Mouse (Mus musculus) hindbrain, embryonic 12.5 days (tissue): ENCODE measurements around the gene Rnf6. TPM values are rescaled to one million over a fixed set of nuclear protein-coding genes. Genes with fewer than 3 reads are reported as not detected.

Source experiments
- ATAC-seq: fragments of 200-750 bp; cut with Nextera tagmentation; 2 replicates; pipeline ENCODE4 v1.8.0; 2017; ENCODE audit warnings: moderate TSS enrichment; ENCODE audit not compliant: low FRiP score
- H3K27ac ChIP-seq: fragments of 300-500 bp; sonication (generic); 2 replicates; pipeline ENCODE4 v1.5.1; 2016; ENCODE audit warnings: mild to moderate bottlenecking
- H3K27me3 ChIP-seq: fragments of 300-500 bp; sonication (generic); 2 replicates; pipeline ENCODE4 v1.6.1; 2016; ENCODE audit warnings: mild to moderate bottlenecking
- H3K36me3 ChIP-seq: fragments of 300-500 bp; sonication (generic); 2 replicates; pipeline ENCODE4 v1.6.1; 2016; ENCODE audit warnings: mild to moderate bottlenecking
- H3K4me1 ChIP-seq: fragments of 300-500 bp; sonication (generic); 2 replicates; pipeline ENCODE4 v1.6.1; 2016
- H3K4me2 ChIP-seq: fragments of 300-500 bp; sonication (generic); replicated peaks from 2 replicates; pipeline ENCODE4 v1.6.1; 2016; ENCODE audit warnings: mild to moderate bottlenecking
- H3K4me3 ChIP-seq: fragments of 300-500 bp; sonication (generic); 2 replicates; pipeline ENCODE4 v1.5.1; 2016; ENCODE audit warnings: mild to moderate bottlenecking
- H3K9ac ChIP-seq: fragments of 300-500 bp; sonication (generic); 2 replicates; pipeline ENCODE4 v1.6.1; 2016; ENCODE audit warnings: mild to moderate bottlenecking, moderate library complexity
- H3K9me3 ChIP-seq: fragments of 300-500 bp; sonication (generic); replicated peaks from 2 replicates; pipeline ENCODE4 v1.6.1; 2016; ENCODE audit warnings: mild to moderate bottlenecking
- WGBS: fragments of 180-500 bp; shearing (Covaris S2); methylation state at CpG from one replicate; pipeline ENCODE4 v1.1.7; 2016; 5-methylcytosine and 5-hydroxymethylcytosine counted together
- polyA plus RNA-seq: library from polyadenylated mRNA; unstranded; fragments of >200 nt; fragmentation: Nextera tagmentation; extraction: Ambion mirVana; gene quantifications from 2 replicates; pipeline ENCODE4 v1.2.1, GENCODE M21; 2016

Gene Rnf6
- polyA plus RNA-seq, 1 experiment from 2014 or later: 23.5 TPM

DNA sequence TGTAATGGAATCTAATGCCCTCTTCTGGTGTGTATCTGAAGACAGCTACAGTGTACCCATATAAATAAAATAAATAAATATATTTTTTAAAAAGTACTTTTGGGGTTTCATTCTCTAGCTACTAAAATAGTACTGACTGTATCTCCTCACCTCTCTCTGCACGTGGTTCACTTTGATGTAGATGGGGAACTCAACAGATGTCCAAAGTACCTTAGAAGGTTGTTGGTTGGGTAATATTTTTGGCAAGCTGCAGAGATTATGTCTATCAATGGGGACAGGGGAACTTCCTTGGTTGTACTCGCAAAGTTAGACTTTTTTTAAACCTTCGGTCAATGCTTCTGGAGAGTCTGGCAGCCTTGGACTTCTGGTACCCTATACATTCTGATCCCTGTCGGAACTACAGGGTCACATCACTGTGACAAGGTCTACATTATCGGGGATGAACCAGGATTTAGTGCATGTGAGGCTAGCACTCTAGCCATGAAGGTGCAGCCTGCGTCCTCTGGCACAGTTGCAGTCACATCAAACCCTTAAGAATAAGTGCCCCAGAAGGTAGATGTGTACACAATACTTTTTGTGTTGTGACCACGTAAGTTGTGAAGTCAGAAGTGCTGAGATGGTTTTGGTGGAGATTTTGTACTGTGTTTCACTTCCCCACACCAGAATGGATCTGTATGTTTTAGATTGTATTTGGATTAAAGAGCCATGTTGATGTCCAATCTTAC is 24.5 kb upstream of the Rnf6 start:
- H3K4me2 ChIP-seq: no peak overlapping the region
- no peaks in the 10 kb centered on the region for H3K4me1 ChIP-seq
- no peak overlapping the region for H3K27ac ChIP-seq
- WGBS: 95% methylated on average over 7 of the region's 7 CpGs
- no peak overlapping the region for H3K9ac ChIP-seq
- H3K27me3 ChIP-seq: no peaks in the 10 kb centered on the region
- no peak for ATAC-seq
- H3K4me3 ChIP-seq: no peak overlapping the region
- H3K9me3 ChIP-seq: no peaks in the 10 kb centered on the region
- H3K36me3 ChIP-seq: 0 out of 2 replicates have a peak, but pooled peaks cover 2% of the 10 kb centered on the region

DNA sequence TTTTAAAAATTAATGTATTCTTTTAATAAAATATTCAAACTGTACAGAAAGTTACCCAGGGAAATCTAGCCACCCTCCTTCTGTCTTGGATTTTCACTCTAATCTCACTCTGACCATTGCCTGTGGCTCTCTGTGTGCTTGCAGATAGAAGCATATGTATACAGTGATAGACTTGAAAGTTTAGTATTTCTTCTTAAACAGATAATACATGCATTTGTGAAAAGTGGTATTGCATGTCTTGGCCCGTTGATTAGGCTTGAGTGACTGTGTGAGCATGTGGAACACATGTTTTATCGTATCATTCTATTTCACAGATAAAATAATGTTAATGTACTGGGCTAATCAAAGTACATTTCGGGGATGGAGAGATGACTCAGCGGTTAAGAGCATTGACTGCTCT is 23.8 kb upstream of the Rnf6 start:
- 95% methylated on average over 4 of the region's 4 CpGs for WGBS
- no peak overlapping the region for H3K4me3 ChIP-seq
- no peaks in the 10 kb centered on the region for H3K4me1 ChIP-seq
- H3K4me2 ChIP-seq: no peak overlapping the region
- H3K9ac ChIP-seq: no peak overlapping the region
- no peak overlapping the region for H3K27ac ChIP-seq
- no peaks in the 10 kb centered on the region for H3K9me3 ChIP-seq
- no peak for ATAC-seq
- H3K36me3 ChIP-seq: 0 out of 2 replicates have a peak, but pooled peaks cover 2% of the 10 kb centered on the region
- H3K27me3 ChIP-seq: no peaks in the 10 kb centered on the region

DNA sequence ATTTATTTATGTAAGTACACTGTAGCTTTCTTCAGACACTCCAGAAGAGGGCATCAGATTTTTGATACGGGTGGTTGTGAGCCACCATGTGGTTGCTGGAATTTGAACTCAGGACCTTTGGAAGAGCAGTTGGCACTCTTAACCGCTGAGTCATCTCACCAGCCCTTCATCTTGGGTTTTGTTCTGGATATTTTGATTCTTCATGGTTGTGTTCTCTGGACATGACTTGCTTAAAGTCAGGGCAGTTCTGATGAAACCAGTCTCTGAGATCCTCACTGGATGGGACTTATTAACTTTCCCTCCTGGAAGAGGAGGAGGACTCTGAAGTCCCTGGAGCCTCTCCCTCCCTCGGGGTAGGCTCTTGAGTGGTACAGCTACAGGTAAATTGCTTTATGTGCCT is 19.8 kb upstream of the Rnf6 start:
- Histone ChIP-seq H3K9ac (no peak overlapping the region), H3K4me1 (no peaks in the 10 kb centered on the region), H3K27ac (no peak overlapping the region), H3K9me3 (no peaks in the 10 kb centered on the region), H3K27me3 (no peaks in the 10 kb centered on the region), H3K4me3 (no peak overlapping the region), H3K36me3 (no peaks in the 10 kb centered on the region), H3K4me2 (no peak overlapping the region)
- no peak for ATAC-seq
- 94% methylated on average over 3 of the region's 3 CpGs for WGBS

DNA sequence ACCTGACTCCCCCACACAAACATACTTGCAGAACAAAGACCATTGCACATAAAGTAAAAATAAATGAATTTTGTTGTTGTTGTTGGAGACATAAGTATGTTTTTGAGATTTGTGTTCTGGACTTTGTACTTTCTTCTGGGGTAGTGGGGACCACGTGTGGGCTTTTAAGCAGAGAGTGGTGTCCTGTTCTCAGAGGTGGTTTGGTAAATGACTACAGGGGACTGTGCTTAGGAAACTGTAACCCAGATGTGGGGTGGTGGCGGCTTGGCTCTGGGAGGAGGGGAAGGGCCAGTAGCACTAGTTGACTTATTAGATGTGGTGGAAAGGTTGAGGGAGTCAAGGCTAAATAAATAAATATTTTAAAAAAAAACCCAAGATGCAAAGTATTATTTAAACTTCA is 19.4 kb upstream of the Rnf6 start:
- Histone ChIP-seq H3K9me3 (no peaks in the 10 kb centered on the region), H3K4me2 (no peak overlapping the region), H3K27me3 (no peaks in the 10 kb centered on the region), H3K36me3 (no peaks in the 10 kb centered on the region), H3K27ac (no peak overlapping the region), H3K9ac (no peak overlapping the region), H3K4me1 (no peaks in the 10 kb centered on the region), H3K4me3 (no peak overlapping the region)
- 92% methylated on average over 2 of the region's 2 CpGs for WGBS
- ATAC-seq: no peak

DNA sequence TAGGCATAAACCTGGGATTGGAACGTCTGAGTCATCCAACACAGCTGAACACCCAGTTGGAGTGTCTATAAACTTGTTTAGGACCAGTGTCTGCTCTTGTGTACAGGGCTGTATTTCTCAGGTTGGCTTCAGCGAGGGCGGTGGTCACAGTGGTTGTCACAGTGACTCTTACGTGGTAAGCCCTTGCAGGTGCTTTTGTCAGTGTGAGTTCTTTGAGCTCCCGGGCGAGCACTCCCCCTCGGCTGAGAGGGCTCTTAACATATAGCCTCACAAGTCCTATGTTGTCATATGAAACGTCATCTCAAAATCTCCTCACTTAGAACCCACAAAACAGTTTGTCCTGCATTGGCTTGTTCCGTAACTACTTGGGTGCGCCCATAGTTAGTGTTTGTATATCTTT is 16.9 kb upstream of the Rnf6 start:
- no peak overlapping the region for H3K9ac ChIP-seq
- no peak overlapping the region for H3K27ac ChIP-seq
- ATAC-seq: no peak
- H3K36me3 ChIP-seq: no peaks in the 10 kb centered on the region
- no peaks in the 10 kb centered on the region for H3K9me3 ChIP-seq
- H3K4me3 ChIP-seq: no peak overlapping the region
- H3K27me3 ChIP-seq: no peaks in the 10 kb centered on the region
- H3K4me2 ChIP-seq: no peak overlapping the region
- H3K4me1 ChIP-seq: peaks cover 6% of the 10 kb centered on the region
- WGBS: 91% methylated on average over 10 of the region's 10 CpGs

DNA sequence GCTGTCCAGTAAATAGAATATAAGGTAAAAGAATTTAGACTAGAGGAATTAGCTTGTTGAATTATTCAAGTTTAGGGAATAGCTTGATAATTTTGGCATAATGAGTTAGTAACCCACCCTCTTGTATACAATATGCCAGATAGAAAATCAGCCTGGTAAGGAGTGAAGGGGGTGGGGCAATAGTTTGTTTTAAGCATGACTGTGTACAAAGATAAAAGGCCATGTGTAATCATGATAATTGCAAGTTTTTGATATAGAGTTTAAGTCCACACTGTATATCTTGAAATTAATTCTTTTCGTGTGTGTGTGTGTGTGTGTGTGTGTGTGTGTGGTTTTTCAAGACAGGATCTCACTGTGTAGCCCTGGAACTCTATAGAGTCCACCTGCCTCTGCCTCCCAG is 13.0 kb upstream of the Rnf6 start:
- Histone ChIP-seq H3K27me3 (no peaks in the 10 kb centered on the region), H3K4me2 (no peak overlapping the region), H3K4me3 (no peak overlapping the region), H3K27ac (no peak overlapping the region), H3K36me3 (no peaks in the 10 kb centered on the region), H3K9ac (no peak overlapping the region), H3K9me3 (no peaks in the 10 kb centered on the region), H3K4me1 (peaks cover 17% of the 10 kb centered on the region)
- WGBS: 83% methylated on average over 1 of the region's 1 CpGs
- no peak for ATAC-seq

DNA sequence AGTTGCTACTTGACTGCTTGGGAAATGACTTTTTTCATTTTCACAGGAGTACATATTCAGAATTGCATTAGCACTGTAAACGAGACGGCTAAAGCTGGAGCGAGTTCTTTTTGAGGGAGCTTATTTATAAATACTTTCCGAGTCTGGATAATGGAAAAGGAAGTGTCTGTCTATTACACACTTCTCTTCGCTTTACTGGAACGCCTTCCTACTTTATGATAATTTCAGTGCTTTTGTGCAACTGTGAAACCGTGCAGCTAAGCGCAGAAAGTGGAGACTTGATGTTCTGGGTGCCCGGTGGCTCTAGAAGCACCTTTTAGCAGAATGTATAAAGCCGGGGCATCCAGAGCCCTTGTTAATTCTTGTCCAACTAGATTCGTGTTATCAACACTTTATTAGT is 11.5 kb upstream of the Rnf6 start:
- peak overlapping the region; percentile 54 for H3K9ac ChIP-seq
- H3K36me3 ChIP-seq: no peaks in the 10 kb centered on the region
- H3K27me3 ChIP-seq: no peaks in the 10 kb centered on the region
- no peak overlapping the region for H3K27ac ChIP-seq
- H3K4me1 ChIP-seq: peaks cover 17% of the 10 kb centered on the region
- H3K4me3 ChIP-seq: peak overlapping the region; percentile 98
- ATAC-seq: no peak
- H3K9me3 ChIP-seq: no peaks in the 10 kb centered on the region
- 77% methylated on average over 11 of the region's 11 CpGs for WGBS
- peak overlapping the region; percentile 81 for H3K4me2 ChIP-seq

DNA sequence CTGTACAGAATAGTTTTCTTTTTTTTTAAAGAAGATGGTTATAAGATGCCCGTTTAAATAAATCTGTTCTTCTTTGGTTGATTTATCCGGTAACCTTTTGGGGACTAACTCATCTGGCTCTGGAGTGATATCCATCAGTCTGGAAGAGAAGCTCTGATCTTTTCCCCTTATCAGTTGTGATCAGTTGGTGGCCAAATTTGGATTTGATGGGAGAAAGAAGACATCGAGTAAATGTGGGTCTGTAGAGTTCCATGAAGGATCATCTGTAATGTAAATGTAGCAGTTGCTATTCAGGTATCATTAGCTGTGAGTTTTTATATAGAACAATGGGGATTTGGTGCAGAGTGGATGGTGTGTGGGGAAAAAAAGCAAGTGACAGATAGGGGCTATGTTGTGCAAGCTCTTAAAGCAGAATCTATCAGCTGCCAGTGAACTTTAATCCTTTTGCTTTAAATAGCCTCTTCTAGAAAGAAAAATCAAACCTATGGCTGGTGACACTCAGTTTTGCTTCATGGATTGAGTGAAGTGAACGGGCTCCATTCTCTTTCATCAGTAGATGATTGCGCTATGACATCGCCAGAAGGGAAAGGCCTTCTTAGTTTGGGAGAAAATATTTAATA is 10.8 kb upstream of the Rnf6 start:
- H3K4me1 ChIP-seq: peaks cover 17% of the 10 kb centered on the region
- peak overlapping the region; percentile 98 for H3K4me3 ChIP-seq
- H3K27ac ChIP-seq: no peak overlapping the region
- no peak for ATAC-seq
- H3K9me3 ChIP-seq: no peaks in the 10 kb centered on the region
- peak overlapping the region; percentile 96 for H3K9ac ChIP-seq
- no peaks in the 10 kb centered on the region for H3K27me3 ChIP-seq
- H3K36me3 ChIP-seq: no peaks in the 10 kb centered on the region
- H3K4me2 ChIP-seq: peak overlapping the region; percentile 81
- 40% methylated on average over 6 of the region's 6 CpGs for WGBS

DNA sequence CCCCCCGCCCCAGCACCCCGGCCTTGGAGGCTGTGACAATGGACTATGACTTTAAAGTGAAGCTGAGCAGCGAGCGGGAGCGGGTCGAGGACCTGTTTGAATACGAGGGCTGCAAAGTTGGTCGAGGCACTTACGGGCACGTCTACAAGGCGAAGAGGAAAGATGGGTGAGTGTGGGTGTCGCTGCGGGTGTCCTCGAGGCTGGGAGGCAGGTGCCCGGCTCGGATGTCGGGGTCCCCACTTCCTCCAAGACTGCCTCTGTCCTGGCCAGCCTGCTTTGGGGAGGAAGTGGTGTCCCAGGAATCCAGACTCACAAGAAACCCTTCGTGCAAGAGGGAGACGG is 10.3 kb upstream of the Rnf6 start:
- Histone ChIP-seq H3K36me3 (no peaks in the 10 kb centered on the region), H3K27me3 (no peaks in the 10 kb centered on the region), H3K4me1 (peaks cover 17% of the 10 kb centered on the region), H3K9me3 (no peaks in the 10 kb centered on the region), H3K9ac (peak overlapping the region; percentile 96), H3K27ac (peak overlapping the region; percentile 98), H3K4me3 (peak overlapping the region; percentile 98), H3K4me2 (peak overlapping the region; percentile 81)
- no peak for ATAC-seq
- under 1% methylated on average over 19 of the region's 19 CpGs for WGBS

DNA sequence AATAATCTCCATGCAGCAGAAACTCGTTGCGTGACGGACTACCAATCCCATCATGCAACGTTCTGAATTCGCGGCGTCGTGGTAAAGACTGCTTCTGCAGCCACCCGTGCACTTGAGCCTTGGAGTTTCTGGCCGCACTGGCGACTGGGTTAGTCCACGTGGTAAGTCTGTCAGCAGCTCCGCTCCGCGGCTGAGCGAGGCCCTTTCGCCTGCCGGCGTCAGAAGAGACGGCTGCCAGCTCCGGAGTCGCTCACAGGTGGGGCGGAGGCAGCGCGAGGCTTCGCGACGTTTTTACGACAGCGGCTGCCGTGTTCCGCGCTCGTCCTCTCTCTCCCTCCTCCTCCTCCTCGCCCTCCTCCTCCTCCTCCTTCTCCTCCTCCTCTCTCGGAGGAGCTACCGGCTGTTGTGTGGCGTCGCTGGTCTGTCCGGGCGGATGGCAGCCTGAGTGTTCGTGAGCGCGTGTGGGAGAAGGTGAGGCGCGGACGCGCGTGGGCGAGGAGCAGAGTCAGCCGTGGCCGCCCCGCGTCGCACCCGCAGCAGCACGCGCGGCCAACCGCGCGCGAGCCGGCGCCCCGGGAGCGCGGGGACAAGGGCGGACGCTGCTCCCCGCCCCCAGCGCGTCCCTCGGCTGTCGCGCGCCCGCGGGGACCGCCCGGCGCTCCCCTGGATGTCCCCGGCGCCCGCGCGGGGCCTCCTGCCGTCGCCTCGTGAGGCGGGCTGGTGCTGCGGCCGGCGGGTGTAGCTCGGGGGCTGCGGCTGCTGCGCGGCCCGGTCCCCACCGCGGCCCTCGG is 9.7 kb upstream of the Rnf6 start, which contains the start of gene Cdk8:
Gene Cdk8, plus strand, starts transcription at position 367 of the 791 bp plus-strand sequence.
- ATAC-seq: peak; percentile 91
- Histone ChIP-seq H3K4me3 (peak within 1 kb of the TSS; percentile 98), H3K36me3 (no peaks in the 10 kb centered on the region), H3K9ac (peak within 1 kb of the TSS; percentile 96), H3K9me3 (no peaks in the 10 kb centered on the region), H3K27me3 (no peaks in the 10 kb centered on the region), H3K27ac (peak within 1 kb of the TSS; percentile 98), H3K4me2 (peak within 1 kb of the TSS; percentile 81), H3K4me1 (peaks cover 17% of the 10 kb centered on the region)
- under 1% methylated on average over 75 of the region's 102 CpGs for WGBS

DNA sequence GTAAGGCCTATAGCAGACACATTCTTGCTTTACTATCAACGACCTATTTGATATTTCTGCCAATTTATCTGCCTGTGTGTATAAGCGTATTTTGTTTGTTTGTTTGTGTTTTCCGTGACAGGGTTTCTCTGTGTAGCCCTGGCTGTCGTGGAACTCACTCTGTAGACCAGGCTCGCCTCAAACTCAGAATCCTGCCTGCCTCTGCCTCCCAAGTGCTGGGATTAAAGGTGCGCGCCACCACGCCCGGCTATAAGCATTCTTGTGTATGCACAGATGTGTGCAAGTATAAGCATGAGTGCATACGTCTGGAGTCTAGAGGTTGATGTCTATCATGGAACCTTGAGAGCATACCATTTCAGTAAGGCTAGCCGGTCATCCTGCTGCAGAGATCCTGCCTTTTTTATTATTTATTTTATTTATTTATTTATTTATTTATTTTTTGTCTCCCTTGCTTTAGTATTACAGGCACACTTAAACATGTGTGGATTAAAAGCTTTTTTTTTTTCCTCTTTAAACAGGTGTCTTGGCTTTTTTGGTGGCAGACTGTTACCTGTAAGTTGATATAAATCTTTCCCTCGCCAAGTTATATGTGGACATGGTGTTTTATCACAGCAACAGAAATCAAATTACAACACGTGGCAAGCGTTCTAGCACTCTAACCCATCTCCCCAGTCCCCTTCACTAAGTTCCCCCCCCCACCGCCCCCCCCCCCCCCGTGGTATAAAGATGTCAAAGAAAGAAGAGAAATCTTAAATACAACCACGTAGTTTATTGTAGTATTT is 8.7 kb upstream of the Rnf6 start:
- H3K9ac ChIP-seq: peak overlapping the region; percentile 96
- no peaks in the 10 kb centered on the region for H3K27me3 ChIP-seq
- WGBS: 59% methylated on average over 17 of the region's 17 CpGs
- peak overlapping the region; percentile 98 for H3K4me3 ChIP-seq
- ATAC-seq: peak; percentile 11; the same call in 1 of the 2 replicates
- H3K27ac ChIP-seq: peak overlapping the region; percentile 98
- H3K36me3 ChIP-seq: no peaks in the 10 kb centered on the region
- peak overlapping the region; percentile 55 for H3K4me2 ChIP-seq
- H3K9me3 ChIP-seq: no peaks in the 10 kb centered on the region
- H3K4me1 ChIP-seq: peaks cover 17% of the 10 kb centered on the region

DNA sequence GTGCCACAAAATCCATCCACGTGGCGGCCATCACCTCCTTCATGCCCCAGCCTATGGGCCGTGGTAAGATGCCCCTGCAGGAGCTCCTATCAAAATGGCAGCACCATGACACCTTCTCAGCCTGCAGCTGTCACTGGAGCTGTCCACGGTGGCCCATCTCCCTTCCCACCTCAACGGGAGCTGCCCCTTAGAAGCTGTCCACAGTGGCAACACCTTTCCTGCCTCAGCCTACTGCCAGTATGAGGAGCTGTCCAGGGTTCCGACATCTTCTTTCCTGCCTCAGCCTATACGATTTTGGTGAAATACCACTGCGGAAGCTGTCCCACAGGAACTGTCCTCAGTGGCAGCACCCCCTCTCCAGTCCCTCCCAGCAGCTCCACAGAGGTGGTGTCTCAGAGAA is 6.1 kb upstream of the Rnf6 start:
- Histone ChIP-seq H3K4me3 (no peak overlapping the region), H3K9me3 (no peaks in the 10 kb centered on the region), H3K36me3 (no peaks in the 10 kb centered on the region), H3K4me1 (peaks cover 5% of the 10 kb centered on the region; the same call in 1 of the 2 replicates), H3K4me2 (no peak overlapping the region), H3K27ac (no peak overlapping the region), H3K27me3 (no peaks in the 10 kb centered on the region), H3K9ac (no peak overlapping the region)
- ATAC-seq: no peak
- 88% methylated on average over 8 of the region's 8 CpGs for WGBS
